21 mouse cellular contexts compared by ENCODE assay signal in the genomic region with DNA sequence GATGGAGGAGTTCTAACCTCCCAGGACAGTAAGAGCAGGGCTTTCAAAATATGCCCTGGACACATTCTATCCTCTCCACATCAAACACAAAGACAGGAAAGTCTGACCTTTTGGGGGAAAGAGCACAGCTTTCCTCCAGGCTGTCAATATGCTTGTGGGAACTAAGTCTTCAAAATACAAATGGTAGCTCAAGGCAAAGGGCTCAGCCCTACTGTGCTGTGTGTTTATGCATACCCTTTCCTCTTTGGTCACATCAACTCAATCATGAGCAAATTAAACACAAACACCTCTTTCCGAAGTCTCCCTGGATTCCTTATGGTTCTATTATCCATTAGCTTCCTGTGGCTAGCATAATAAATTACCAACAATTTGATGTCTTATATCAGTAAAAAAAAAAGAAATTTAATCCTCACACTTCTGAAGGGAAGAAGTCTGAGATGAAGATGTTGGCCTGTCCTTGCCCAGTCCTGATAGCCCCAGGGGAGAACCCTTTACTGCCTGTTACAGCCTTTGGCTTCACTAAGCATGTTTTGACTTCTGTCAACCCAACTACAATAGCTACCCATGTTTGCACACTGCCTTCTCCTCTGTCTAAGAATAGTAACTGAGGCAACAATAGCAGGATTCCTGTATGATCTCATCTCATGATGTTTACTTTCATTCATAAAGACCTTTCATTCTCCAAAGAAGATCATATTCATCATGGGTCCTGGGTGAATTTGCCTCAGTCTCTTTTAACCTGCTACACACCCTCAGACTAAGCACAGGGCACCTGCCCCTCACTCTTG.
"Had no signal": no experiment of that assay in that cellular context is flagged by ENCODE, and none has a peak within 500 bp of the region (broad histone marks: within the 10 kb centered on the region; RNA-seq: fewer than 3 reads in every experiment).

No protein-coding gene starts in this region.

- H3K27me3 ChIP-seq: heart, embryonic 13.5 days; heart, embryonic 15.5 days; hindbrain, embryonic 13.5 days; hindbrain, embryonic 15.5 days; intestine, embryonic 15.5 days; limb, embryonic 12.5 days had no signal

- H3K4me3 ChIP-seq: heart, adult 2 months; heart, embryonic 13.5 days; heart, embryonic 15.5 days; hindbrain, embryonic 13.5 days; hindbrain, embryonic 15.5 days; intestine, embryonic 15.5 days; layer of hippocampus, adult 2 months; left cerebral cortex, adult 2 months; limb, embryonic 10.5 days; limb, embryonic 12.5 days had no signal

- ATAC-seq: forebrain, postnatal 0 days; inflammation-experienced regulatory T-cells, adult 6 months; intestine, embryonic 15.5 days; intestine, postnatal 0 days had no signal

- H3K4me2 ChIP-seq: heart, embryonic 11.5 days; heart, embryonic 13.5 days; heart, embryonic 15.5 days; hindbrain, embryonic 13.5 days; hindbrain, embryonic 15.5 days; intestine, embryonic 15.5 days; limb, embryonic 12.5 days had no signal

- DNase-seq: forebrain, postnatal 0 days; gastrocnemius, postnatal 14 days; gastrocnemius, postnatal 36 days; heart, adult 2 months; heart, postnatal 14 days; heart, postnatal 36 days; kidney, adult 18-20 months; kidney, adult 8-10 months; kidney, postnatal 4 days had no signal

- H3K9ac ChIP-seq: forebrain, postnatal 0 days; heart, embryonic 13.5 days; heart, embryonic 15.5 days; hindbrain, embryonic 13.5 days; hindbrain, embryonic 15.5 days; intestine, embryonic 15.5 days; limb, embryonic 12.5 days had no signal

- H3K27ac ChIP-seq: heart, adult 2 months; heart, embryonic 13.5 days; heart, embryonic 15.5 days; hindbrain, embryonic 13.5 days; hindbrain, embryonic 15.5 days; intestine, embryonic 15.5 days; layer of hippocampus, adult 2 months; left cerebral cortex, adult 2 months; limb, embryonic 10.5 days; limb, embryonic 12.5 days had no signal

- H3K9me3 ChIP-seq: heart, embryonic 13.5 days; heart, embryonic 15.5 days; hindbrain, embryonic 13.5 days; hindbrain, embryonic 15.5 days; intestine, embryonic 15.5 days; limb, embryonic 10.5 days; limb, embryonic 12.5 days had no signal

- H3K4me1 ChIP-seq: heart, embryonic 13.5 days; heart, embryonic 15.5 days; hindbrain, embryonic 13.5 days had no signal

- H3K36me3 ChIP-seq: heart, embryonic 13.5 days; heart, embryonic 15.5 days; hindbrain, embryonic 13.5 days; hindbrain, embryonic 15.5 days; intestine, embryonic 15.5 days; limb, embryonic 10.5 days; limb, embryonic 12.5 days had no signal
